Mouse (Mus musculus) limb, embryonic 11.5 days (tissue): ENCODE measurements around the gene Grin2a. TPM values are rescaled to one million over a fixed set of nuclear protein-coding genes. Genes with fewer than 3 reads are reported as not detected.
"Not testable (repeated sequence)": the region's sequence is repeated elsewhere in the genome, so short reads cannot be mapped to it uniquely, and the experiment has no call there.

ENCODE experiments used
- ATAC-seq: fragments of 200-750 bp; cut with Nextera tagmentation; 2 replicates; pipeline ENCODE4 v1.8.0; 2017; ENCODE audit warnings: low read depth; ENCODE audit not compliant: insufficient number of reproducible peaks, low FRiP score, low TSS enrichment
- DNase-seq: peaks from one replicate; pipeline ENCODE4 v3.0.0-alpha.2; 2015; ENCODE audit warnings: low spot score
- H3K27ac ChIP-seq: fragments of 300-500 bp; sonication (generic); replicated peaks from 2 replicates; pipeline ENCODE4 v1.5.1; 2014; ENCODE audit warnings: low read depth, mild to moderate bottlenecking, low read length
- H3K27me3 ChIP-seq: fragments of 300-500 bp; sonication (generic); 2 replicates; pipeline ENCODE4 v1.6.1; 2014; ENCODE audit warnings: mild to moderate bottlenecking, low read length, mixed read lengths; ENCODE audit not compliant: control insufficient read depth, insufficient read depth
- H3K36me3 ChIP-seq: fragments of 300-500 bp; sonication (generic); 2 replicates; pipeline ENCODE4 v1.6.1; 2014; ENCODE audit warnings: mild to moderate bottlenecking, low read length, moderate library complexity, mixed read lengths; ENCODE audit not compliant: control insufficient read depth, insufficient read depth
- H3K4me1 ChIP-seq: fragments of 300-500 bp; sonication (generic); 2 replicates; pipeline ENCODE4 v1.6.1; 2014; ENCODE audit warnings: low read length, mixed read lengths; ENCODE audit not compliant: control insufficient read depth, insufficient read depth
- H3K4me2 ChIP-seq: fragments of 300-500 bp; sonication (generic); 2 replicates; pipeline ENCODE4 v1.6.1; 2014; ENCODE audit warnings: low read depth, mild to moderate bottlenecking, moderate library complexity; ENCODE audit not compliant: severe bottlenecking
- H3K4me3 ChIP-seq: fragments of 300-500 bp; sonication (generic); 2 replicates; pipeline ENCODE4 v1.5.1; 2014; ENCODE audit warnings: low read depth, low read length
- H3K9ac ChIP-seq: fragments of 300-500 bp; sonication (generic); 2 replicates; pipeline ENCODE4 v1.6.1; 2014; ENCODE audit warnings: mild to moderate bottlenecking, low read length
- H3K9me3 ChIP-seq: fragments of 300-500 bp; sonication (generic); 2 replicates; pipeline ENCODE4 v1.6.1; 2016; ENCODE audit warnings: low read length; ENCODE audit not compliant: control insufficient read depth
- WGBS: fragments of 180-500 bp; shearing (Covaris S2); extraction: QIAGEN DNeasy Blood & Tissue Kit; methylation state at CpG from one replicate; pipeline ENCODE4 v1.1.7; 2014; 5-methylcytosine and 5-hydroxymethylcytosine counted together
- polyA plus RNA-seq: library from polyadenylated mRNA; unstranded; fragments of >200 nt; fragmentation: Nextera tagmentation; extraction: Ambion mirVana; gene quantifications from 2 replicates; pipeline ENCODE4 v1.2.1, GENCODE M21; 2014

The Grin2a gene
- polyA plus RNA-seq, 1 experiment from 2014 or later = 0.16 TPM

DNA sequence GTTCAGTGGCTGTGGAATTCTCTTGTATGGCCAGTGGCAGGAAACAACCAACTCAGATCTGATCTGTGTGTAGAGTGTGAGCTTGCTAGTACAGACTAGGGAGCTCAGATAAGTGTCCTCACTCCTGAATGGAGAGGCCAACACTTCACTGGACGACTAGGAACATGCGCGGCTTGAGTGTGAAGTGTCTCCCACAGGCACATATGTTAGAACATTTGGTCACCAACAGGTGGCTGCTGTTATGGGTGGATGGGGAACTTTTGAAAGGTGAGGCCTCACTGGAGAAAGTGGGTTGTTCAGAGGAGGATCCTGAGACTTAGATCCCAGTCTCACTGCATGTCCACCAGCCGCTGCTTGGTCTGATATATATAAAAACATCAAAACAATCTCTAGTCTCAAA lies 329.5 kb downstream of the Grin2a start:
- no peak for DNase-seq
- no peaks in the 10 kb centered on the region for H3K27me3 ChIP-seq
- no peak for ATAC-seq
- H3K4me1 ChIP-seq = no peaks in the 10 kb centered on the region
- no peak overlapping the region for H3K9ac ChIP-seq
- no peak overlapping the region for H3K27ac ChIP-seq
- no peak overlapping the region for H3K4me2 ChIP-seq
- H3K4me3 ChIP-seq = no peak overlapping the region
- H3K9me3 ChIP-seq = no peaks in the 10 kb centered on the region
- 85% methylated on average over 4 of the region's 4 CpGs for WGBS
- no peaks in the 10 kb centered on the region for H3K36me3 ChIP-seq

DNA sequence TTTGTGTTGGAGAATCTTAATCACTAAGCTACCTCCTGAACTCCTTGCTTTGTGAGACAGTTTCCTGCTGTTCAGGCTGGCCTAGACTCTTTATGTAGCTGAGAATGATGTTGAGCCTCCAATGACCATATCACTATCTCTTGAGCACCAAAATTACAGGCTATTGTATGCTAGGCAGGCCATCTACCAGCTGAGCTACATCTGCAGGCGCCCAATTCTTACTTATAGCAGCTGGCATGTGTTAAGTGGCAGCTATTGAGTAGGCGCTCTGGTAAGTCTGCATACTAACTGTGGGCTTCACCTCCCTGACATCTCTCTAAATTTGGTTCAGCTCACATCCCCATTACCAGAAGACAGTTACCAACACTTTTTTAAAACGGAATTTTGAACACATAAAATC lies 331.3 kb downstream of the Grin2a start:
- no peak for ATAC-seq
- Histone ChIP-seq H3K9me3 (no peaks in the 10 kb centered on the region), H3K36me3 (no peaks in the 10 kb centered on the region), H3K4me3 (no peak overlapping the region), H3K9ac (no peak overlapping the region), H3K4me1 (no peaks in the 10 kb centered on the region), H3K4me2 (no peak overlapping the region), H3K27ac (no peak overlapping the region), H3K27me3 (no peaks in the 10 kb centered on the region)
- DNase-seq = no peak
- WGBS = 71% methylated on average over 3 of the region's 3 CpGs

DNA sequence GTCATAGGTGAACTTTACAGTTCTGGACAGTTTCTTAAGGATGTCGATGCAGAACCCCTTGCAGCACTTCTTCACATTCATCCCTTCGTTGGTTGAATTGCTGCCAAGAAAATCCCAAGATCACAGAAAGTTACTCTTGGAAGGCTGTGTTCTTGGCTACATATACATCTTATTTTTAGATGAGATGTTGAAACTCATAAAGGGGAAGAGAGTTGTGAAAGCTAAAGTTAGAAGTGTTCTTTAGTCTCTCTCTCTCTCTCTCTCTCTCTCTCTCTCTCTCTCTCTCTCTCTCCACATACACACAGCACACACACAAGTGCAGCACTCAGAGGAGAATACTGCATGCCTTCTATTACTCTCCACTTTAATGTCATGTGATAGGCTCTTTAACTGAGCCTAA lies 331.9 kb downstream of the Grin2a start:
- ATAC-seq (no peak), DNase-seq (no peak)
- no peak overlapping the region for H3K4me2 ChIP-seq
- no peaks in the 10 kb centered on the region for H3K4me1 ChIP-seq
- H3K36me3 ChIP-seq = no peaks in the 10 kb centered on the region
- no peak overlapping the region for H3K9ac ChIP-seq
- H3K27me3 ChIP-seq = no peaks in the 10 kb centered on the region
- no peaks in the 10 kb centered on the region for H3K9me3 ChIP-seq
- no peak overlapping the region for H3K4me3 ChIP-seq
- H3K27ac ChIP-seq = no peak overlapping the region
- WGBS = 89% methylated on average over 2 of the region's 2 CpGs

DNA sequence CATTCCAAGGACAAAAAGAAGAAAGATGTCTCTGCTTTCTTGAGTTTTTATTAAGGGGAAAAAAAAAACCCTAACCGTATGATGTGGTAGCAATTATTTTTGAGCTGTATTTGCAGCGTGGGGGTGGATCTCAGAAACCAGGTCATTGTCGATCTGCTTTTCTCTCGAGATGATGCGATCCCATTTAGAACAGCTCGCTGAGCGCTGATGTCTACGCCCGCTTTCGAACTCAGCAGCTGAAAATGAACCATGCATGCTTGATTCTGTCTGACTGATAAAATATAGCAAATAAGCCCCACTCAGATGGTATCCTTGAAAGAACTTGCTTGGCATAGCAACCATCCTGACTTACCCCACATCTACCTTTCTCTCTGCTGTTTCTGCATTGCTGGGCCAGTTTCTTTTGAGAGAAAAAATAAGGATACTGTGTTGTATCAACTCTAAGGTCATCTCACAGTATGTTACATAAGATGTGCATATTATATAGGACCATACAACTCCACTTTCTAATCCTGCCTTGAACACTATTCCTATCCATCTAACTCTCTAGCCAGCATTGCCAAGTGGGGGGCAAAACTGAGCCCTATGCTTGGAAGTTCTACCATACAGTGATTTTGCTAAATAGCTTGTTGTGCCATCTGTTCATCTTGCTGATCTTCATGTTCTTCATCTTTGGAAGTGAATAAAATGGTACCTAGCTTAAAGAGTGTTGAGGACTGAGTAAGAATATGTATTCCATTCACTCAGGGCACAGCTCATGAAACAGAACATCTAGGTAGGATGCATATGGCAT lies 369.5 kb downstream of the Grin2a start:
- ATAC-seq = no peak
- Histone ChIP-seq H3K9ac (no peak overlapping the region), H3K4me2 (no peak overlapping the region), H3K9me3 (no peaks in the 10 kb centered on the region), H3K4me1 (no peaks in the 10 kb centered on the region), H3K36me3 (no peaks in the 10 kb centered on the region), H3K27me3 (no peaks in the 10 kb centered on the region), H3K4me3 (no peak overlapping the region), H3K27ac (no peak overlapping the region)
- 90% methylated on average over 10 of the region's 10 CpGs for WGBS
- DNase-seq = no peak

DNA sequence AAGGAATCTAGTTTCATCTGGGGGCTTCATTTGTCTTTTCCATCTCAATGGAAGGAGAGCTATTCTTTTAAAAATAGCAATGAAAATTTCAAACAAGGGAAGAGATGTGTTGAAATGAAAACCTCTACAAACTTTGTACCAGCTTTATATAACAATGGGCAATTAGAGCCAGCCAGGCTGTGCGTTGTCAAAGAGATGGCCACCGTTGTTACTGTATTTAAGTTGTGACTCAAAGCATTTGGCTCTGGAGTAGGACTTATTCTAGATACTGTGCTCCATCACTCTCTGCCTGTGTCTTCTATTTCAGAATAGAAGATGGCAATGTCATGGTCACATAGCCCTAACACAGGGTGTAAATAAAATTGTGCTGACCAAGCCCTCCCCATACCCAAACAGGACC lies 371.0 kb downstream of the Grin2a start:
- Histone ChIP-seq H3K4me3 (no peak overlapping the region), H3K36me3 (no peaks in the 10 kb centered on the region), H3K4me1 (no peaks in the 10 kb centered on the region), H3K27ac (no peak overlapping the region), H3K4me2 (no peak overlapping the region), H3K9me3 (no peaks in the 10 kb centered on the region), H3K27me3 (no peaks in the 10 kb centered on the region), H3K9ac (no peak overlapping the region)
- WGBS = 91% methylated on average over 2 of the region's 2 CpGs
- ATAC-seq = no peak
- no peak for DNase-seq

DNA sequence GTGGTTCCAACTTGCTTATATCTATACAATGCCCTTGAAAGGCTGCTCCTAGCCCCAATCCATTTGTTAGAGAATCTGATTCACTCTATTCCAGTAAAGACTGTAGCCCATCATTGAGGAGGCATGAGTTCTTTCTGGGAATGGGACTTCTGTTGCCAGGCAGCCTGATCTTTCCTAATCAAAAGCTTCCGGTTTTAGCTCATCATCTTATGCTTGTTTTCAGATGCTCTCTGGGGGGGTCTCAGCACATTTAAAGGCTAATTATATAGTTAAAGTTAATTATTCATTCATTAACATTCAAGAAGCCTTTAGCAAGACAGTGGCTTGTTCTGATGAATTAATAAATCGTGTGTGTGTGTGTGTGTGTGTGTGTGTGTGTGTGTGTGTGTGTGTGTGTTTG lies 377.2 kb downstream of the Grin2a start:
- DNase-seq (no peak), ATAC-seq (no peak)
- 70% methylated on average over 2 of the region's 2 CpGs for WGBS
- Histone ChIP-seq H3K4me1 (no peaks in the 10 kb centered on the region), H3K4me3 (no peak overlapping the region), H3K4me2 (no peak overlapping the region), H3K9ac (no peak overlapping the region), H3K9me3 (no peaks in the 10 kb centered on the region), H3K27me3 (no peaks in the 10 kb centered on the region), H3K27ac (no peak overlapping the region), H3K36me3 (no peaks in the 10 kb centered on the region)

DNA sequence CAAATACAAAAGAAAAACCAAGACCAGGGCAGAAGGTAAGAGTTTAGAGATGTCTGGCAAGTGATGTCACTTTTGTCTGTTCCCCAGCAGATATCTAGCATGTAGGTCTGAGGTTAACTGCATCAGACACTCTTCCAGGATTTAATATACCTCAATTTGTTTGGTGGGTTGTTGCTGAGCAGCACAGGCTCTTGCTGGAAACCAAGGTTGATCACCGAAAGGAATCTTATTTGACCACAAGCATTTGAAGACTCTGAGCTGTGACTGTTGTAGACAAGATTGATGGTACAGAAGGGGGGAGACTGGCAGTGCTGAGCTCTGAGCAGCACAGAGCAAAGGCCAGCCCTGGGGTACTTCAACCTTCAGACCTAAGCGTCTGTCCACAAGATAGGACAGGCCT lies 378.1 kb downstream of the Grin2a start:
- 76% methylated on average over 2 of the region's 2 CpGs for WGBS

DNA sequence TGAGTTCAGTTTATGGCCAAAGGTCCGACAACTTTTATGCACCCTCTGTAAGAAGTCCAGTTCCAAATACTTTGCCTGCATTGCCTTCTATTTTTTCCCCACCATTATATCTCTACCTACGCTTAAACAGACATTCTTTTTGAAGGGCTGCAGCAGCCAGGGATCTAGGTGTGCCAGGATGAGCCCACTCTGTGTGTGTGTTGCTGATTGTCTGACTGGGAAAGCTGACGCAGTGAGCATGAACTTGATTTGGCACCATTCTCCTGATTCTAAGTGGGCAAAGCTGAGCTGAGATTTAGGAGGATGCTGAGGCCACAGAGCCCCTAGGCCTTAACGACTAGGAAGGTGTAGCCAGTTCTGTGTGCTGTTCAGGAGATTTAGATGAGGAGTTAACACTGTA lies 378.6 kb downstream of the Grin2a start:
- Histone ChIP-seq H3K9me3 (no peaks in the 10 kb centered on the region), H3K4me1 (no peaks in the 10 kb centered on the region), H3K4me3 (no peak overlapping the region), H3K36me3 (no peaks in the 10 kb centered on the region), H3K27me3 (no peaks in the 10 kb centered on the region), H3K4me2 (no peak overlapping the region), H3K9ac (no peak overlapping the region), H3K27ac (no peak overlapping the region)
- no peak for DNase-seq
- 85% methylated on average over 4 of the region's 4 CpGs for WGBS
- ATAC-seq = no peak

More for the DNA sequence above, 378.1 kb downstream of the Grin2a start:
- no peaks in the 10 kb centered on the region for H3K36me3 ChIP-seq
- no peak overlapping the region for H3K4me3 ChIP-seq
- H3K27ac ChIP-seq = no peak overlapping the region
- no peaks in the 10 kb centered on the region for H3K27me3 ChIP-seq
- H3K4me1 ChIP-seq = no peaks in the 10 kb centered on the region
- H3K9ac ChIP-seq = no peak overlapping the region
- ATAC-seq (no peak), DNase-seq (no peak)
- no peak overlapping the region for H3K4me2 ChIP-seq
- no peaks in the 10 kb centered on the region for H3K9me3 ChIP-seq

DNA sequence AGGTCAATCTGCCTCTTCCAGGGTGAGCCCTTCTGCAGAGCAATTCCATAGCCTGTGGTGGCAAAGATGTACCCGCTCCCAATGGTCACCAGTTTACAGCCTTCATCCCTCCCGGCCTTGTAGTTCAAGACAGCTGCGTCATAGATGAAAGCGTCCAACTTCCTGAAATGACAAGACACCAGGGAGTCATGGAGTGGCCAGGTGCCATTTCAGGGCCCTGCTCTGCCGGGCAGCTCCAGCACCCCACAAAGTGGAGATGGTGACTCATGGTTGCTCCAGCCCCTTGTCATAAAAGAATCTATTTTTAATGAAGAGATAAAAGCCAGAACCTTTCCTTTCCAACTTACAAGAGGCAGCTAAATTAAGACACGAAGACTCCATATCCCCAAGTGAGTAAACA lies 382.8 kb downstream of the Grin2a start:
- H3K36me3 ChIP-seq, H3K27ac ChIP-seq, DNase-seq, ATAC-seq, H3K9ac ChIP-seq, H3K9me3 ChIP-seq, H3K27me3 ChIP-seq, H3K4me3 ChIP-seq, H3K4me2 ChIP-seq, H3K4me1 ChIP-seq: not testable (repeated sequence)
- WGBS = 92% methylated on average over 5 of the region's 6 CpGs
